Mouse (Mus musculus): ENCODE measurements at regions not wholly inside any gene's neighbourhood (a gene's known extent, or its start where the extent isn't known, plus 50 kb on each side); places are given as distances from the start of the nearest gene placed in this dataset.

DNA sequence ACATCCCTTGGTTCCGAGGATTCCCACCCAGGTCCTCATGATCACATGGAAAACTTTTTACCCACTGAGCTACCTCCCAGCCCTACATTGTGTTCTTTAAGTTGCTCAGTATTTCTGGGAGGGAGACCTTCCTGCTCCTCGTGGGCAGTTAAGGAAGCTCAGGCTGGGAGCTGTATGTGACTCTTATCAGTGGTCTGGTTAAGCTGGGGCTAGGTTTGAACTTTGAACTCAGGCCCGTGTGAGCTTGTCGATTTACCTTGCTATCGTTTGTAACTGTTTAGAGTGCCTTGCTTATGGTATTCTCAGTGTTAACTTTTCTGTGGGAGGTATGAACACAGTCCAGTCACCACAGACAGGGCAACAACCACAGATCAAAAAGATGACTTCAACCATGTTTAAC is 68.4 kb upstream of the Tpm1 start:
- no peak for DNase-seq (ENCODE audit: low spot score in 2 of 2)

DNA sequence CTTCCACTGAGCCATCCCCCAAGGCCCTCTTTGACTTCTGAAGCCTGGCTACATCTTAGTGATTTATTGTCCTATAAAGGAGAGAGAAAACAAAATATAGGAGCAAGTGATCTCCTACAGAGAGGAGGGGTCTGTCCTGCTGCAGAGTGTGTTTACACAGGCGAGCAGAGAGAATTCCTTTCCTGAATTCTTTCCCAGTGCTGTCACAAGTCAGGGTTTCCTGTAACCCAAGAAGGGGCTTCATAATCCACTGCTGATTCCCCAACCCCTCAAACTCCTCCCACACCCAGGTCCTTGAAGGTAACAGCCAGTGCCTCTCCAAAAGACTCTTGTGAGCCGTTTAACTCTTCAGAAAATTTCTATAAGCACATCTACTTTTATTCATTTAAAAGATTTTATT is 66.8 kb upstream of the Tpm1 start:
- DNase-seq (ENCODE audit: low spot score in 2 of 2): no peak

DNA sequence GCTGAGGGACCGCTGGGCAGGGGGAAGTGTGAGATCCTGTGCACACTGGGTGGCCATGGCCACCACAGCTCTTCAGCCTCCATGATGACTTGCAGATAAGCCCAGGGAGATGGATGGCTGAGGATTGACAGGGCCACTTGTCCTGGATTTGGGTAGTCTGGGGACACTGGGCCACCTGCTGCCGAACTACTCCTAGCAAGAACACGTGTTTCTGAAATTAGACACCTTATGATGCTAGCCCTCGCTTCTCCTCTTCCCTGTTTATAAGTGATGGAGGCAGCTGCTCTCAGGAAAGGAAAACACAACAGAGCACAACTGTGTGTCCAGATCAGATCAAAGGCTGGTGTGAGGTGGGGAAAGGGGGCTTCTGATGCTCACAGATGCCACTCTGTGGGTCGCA is 64.9 kb upstream of the Tpm1 start:
- DNase-seq (ENCODE audit: low spot score in 2 of 2): no peak

DNA sequence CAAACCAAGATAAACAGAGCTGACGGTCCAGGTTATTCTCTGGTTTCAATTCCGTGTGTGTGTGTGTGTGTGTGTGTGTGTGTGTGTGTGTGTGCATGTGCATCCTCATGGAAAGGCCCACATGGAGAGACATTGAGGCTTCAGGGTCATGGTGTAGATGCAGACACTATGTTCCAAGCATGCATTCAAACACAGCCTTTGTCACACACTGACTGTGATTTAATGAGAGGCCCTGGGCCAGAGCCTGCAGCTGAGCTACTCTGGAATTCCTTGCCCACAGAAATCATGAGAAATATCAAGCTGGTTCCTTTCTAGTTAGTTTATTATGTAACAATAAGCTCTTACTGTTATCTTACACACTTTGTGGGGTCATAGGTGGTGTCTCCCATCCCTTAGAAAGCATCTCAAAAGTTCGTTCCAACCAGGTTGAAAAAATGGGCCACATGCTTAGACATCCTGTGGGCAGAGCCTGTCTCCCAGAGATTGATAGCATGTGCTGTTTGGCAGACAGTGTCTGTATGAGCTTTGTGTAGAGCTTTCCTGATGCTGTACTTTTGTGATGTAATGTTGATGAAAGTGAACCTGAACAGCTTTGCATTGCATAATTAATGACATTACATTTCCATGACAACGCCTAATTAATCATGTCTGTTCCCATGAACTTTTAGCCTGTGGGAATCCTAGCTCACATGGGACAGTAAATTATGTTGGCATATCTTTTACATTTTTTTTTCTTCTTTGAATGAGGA is 62.8 kb upstream of the Tpm1 start:
- DNase-seq (ENCODE audit: low spot score in 2 of 2): no peak

DNA sequence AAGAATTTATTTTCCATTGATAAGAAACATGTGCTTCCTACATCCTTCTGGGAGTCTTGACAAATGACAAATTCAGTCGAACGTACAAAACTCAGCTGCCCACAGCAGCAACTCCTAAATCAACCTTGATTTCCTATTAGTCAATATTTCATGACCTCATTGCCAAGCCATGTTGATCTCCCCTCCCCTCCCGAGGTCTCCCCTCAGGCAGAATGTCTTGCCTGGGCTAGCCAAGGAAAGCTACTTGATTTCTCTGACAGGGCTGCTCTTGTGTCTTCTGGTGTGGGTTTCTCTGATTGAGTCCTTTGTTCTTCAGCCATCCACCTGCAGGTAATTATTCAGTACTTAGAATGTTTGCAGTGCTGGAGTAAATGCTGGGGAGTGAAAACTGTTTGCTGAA is 58.7 kb upstream of the Tpm1 start:
- DNase-seq (ENCODE audit: low spot score in 2 of 2): no peak

DNA sequence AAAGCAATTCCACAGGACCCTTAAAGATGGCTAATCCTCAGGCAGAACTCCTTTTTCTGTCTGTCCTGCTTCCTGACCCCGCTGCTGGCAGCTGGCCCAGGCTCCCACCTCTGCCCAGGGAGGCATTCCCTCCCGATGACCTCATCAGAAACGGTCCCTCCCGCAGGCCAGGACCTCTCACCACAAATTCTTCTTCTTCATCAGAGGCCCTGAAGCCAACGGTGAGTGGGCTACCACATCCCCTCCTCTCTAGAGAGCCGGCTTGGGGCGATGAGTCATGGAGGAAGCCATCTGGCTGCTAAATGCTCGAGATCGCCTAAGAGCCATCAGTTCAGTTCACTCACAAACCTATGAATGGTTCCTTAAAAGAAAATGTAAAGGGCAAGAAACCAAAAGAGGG is 56.7 kb upstream of the Tpm1 start:
- DNase-seq (ENCODE audit: low spot score in 2 of 2): no peak

DNA sequence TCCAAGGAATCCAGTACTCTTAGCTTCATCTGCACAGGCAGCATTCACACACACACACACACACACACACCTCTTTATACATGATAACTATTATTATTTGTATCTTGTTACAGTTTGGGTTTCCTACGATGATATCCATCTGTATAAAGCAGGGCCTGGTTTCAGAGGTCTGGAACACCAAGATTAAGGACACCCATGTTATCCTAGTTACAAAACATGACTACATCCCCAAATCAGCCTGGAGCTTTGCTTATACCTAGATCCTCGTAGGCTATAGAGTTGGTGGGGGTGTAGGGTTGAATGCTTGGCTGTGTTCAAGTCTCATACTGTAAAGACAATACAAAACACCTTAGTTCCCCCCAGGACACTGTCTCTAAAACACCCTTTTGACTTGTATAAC is 56.0 kb upstream of the Tpm1 start:
- no peak for DNase-seq (ENCODE audit: low spot score in 2 of 2)

DNA sequence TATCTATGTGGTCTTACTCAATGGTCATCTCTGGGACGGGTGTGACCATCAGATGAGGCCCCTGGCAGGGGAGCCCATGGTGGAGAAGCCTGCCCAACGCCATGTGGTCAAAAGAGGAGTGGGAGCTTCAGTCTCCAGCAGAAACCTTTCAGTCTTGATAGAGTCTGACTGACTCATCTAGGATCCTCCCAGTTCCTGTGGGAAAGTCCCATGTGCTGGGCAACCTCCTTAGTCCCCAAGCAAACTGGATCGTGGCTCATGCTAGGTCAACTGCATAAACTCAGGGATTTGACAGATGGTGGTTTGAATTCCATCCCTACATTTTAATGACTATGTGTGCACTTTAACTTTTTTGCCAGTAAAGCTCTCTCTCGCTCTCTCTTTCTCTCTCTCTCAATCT is 55.4 kb upstream of the Tpm1 start:
- DNase-seq (ENCODE audit: low spot score in 2 of 2): no peak

DNA sequence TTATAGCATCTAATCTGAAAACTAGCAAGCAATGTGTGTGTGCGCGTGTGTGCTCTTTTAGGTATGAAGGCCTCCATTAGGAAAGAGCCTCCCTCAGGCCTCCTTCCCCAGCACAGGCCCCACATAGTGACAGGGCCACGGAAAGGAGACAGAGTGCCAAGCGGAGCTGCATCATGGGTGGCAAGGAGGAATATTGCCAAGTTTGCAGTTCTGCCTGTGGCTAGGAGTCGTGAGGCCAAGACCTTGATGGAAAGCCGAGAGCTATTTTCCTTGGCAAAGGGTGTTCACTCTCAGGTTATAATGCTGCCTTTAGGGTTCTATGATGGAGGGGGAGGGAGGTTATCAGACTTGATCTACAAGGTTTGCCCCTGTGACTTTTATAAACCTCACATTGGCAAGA is 53.4 kb upstream of the Tpm1 start:
- no peak for DNase-seq (ENCODE audit: low spot score in 2 of 2)

DNA sequence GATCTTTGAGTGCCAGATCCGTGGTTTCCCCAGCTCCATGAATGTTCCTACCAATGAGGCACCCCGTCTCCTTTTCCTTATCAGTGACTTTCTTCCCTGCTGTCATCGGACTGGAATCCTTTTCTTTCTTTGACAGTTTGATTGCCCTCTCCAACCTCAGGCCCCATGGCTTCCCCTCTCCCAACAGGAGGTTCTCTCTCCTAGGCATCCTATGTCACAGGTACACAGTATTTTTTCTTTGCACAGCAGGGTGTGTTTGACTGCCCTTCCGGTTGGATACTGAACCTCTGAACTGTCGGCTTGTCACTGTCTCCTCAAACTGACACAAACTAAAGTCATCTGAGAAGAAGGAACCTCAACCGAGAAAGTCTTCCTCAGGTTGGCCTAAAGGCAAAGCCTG is 50.3 kb upstream of the Tpm1 start:
- no peak for DNase-seq (ENCODE audit: low spot score in 2 of 2)
